In genomic region chr5:129583761-129584582, GRCm38 (mm10) we compare ENCODE assay signal across 8 mouse cellular contexts. TPM values are rescaled to one million over a fixed set of nuclear protein-coding genes. Genes with fewer than 3 reads are reported as not detected.
A peak's percentile ranks its signal among the peaks of the same experiment; 100 is the strongest.
DNase-seq lines count a peak whose midpoint lies in the region; ATAC-seq lines count a peak whose summit lies in the region.

Gene Mmp17 (plus strand): TSS chr5:129584169.

- peak within 1 kb of the TSS; percentile 90 for H3K9ac ChIP-seq in hindbrain, embryonic 13.5 days

- no peaks in the 10 kb centered on the region for H3K9me3 ChIP-seq in hindbrain, embryonic 13.5 days

- H3K36me3 ChIP-seq in hindbrain, embryonic 13.5 days = no peaks in the 10 kb centered on the region

- peak within 1 kb of the TSS; percentile 78 for H3K4me3 ChIP-seq in hindbrain, embryonic 13.5 days

- H3K27me3 ChIP-seq in hindbrain, embryonic 13.5 days = peaks cover 43% of the 10 kb centered on the region

- under 1% methylated on average over 74 of the region's 80 CpGs for WGBS in hindbrain, embryonic 13.5 days

- peak; percentile 89 for ATAC-seq in hindbrain, embryonic 13.5 days (ENCODE audit: low FRiP score)

- H3K4me2 ChIP-seq in hindbrain, embryonic 13.5 days = peak within 1 kb of the TSS; percentile 99

- H3K4me1 ChIP-seq in hindbrain, embryonic 13.5 days (replicated peaks) = peaks cover 38% of the 10 kb centered on the region

- H3K27ac ChIP-seq in hindbrain, embryonic 13.5 days = 0 out of 2 replicates have a peak within 1 kb of the TSS, but pooled peaks have one; percentile 60

- peak; percentile 92 for DNase-seq in R1 (ENCODE audit: low read depth, low spot score)
- peak; percentile 94 to 96 for DNase-seq in cerebellum, postnatal 25 days
- peak; percentile 89 to 94 for DNase-seq in frontal cortex, postnatal 25 days (ENCODE audit: low spot score in 2 of 2)
- peak; percentile 93 to 95 for DNase-seq in layer of hippocampus, postnatal 14 days (ENCODE audit: low spot score in 2 of 2)
- DNase-seq in lung, postnatal 10 days = peak; percentile 91
- DNase-seq in ovary, postnatal 14 days (ENCODE audit: low spot score) = peak; percentile 76
- DNase-seq in thymus, postnatal 10 days (ENCODE audit: low spot score in 2 of 2) = peak; percentile 83 to 88

RNA-seq across cellular contexts. Expression of gene Mmp17, which starts in this region (rescaled TPM):
- 5.2 and 7.5 TPM in 2 replicates for polyA plus RNA-seq in hindbrain, embryonic 13.5 days (2015; fragmentation: Nextera tagmentation; extraction: Ambion mirVana)
- 10 to 100 TPM; 80.3 to 85.9 TPM for total RNA-seq in layer of hippocampus, postnatal 14 days (2021)

Comparison
In these comparisons a context has a peak if more than half of its experiments do, and no peak if none do; other contexts are left out.
1. Peak in every context shown above with its lines: DNase-seq, ATAC-seq, H3K4me3 ChIP-seq and H3K27ac ChIP-seq.